Mouse (Mus musculus) left cerebral cortex, postnatal 25 days (tissue): ENCODE data around the gene Fbxo5. TPM values are rescaled to one million over a fixed set of nuclear protein-coding genes. Genes with fewer than 3 reads are reported as not detected.
A peak's percentile ranks its signal among the peaks of the same experiment; 100 is the strongest.

Source experiments
- DNase-seq, 2 experiments: peaks; one replicate each; pipeline ENCODE4 v3.0.0; 2022; ENCODE audit warnings: low spot score in 2 of 2, mixed read lengths in 1 of 2
- intact Hi-C: fragments of 180-260 bp; cut with DNase I; formaldehyde crosslinking; loops from one replicate; pipeline ENCODE4 v1.15.1; 2025
- total RNA-seq, 2 experiments: library from RNA; stranded (reverse); gene quantifications; 2 replicates each; pipeline ENCODE4 v1.2.3; 2021

Fbxo5 gene
- total RNA-seq = under 1 TPM; 0.78 to 0.89 TPM

- intact Hi-C loops = loop anchor here (1.0 kb wide), 1 partner anchor 19 kb away; no protein-coding TSS in a partner anchor
- DNase-seq = peak; percentile 98 to 99
Measured at GRCm38 (mm10) chr10:5805243-5805730, at the start of gene Fbxo5. TSS of gene Fbxo5 (minus strand) at chr10:5805600.

GRCm38 (mm10) chr10:5853290-5853868 lies 48.0 kb upstream of the Fbxo5 start:
- intact Hi-C loops = loop anchor here (5.0 kb wide), 1 partner anchor 69 kb away; the partner anchor contains the start of gene Rgs17
- DNase-seq = peak in 1 of 2 experiments; percentile 64

- intact Hi-C loops = loop anchor here (5.0 to 10.0 kb wide), 4 partner anchors 188 to 1040 kb away; no protein-coding TSS in a partner anchor
- DNase-seq = peak in 1 of 2 experiments; percentile 31
Measured at GRCm38 (mm10) chr10:5846939-5847338, 41.5 kb upstream of the Fbxo5 start.

- intact Hi-C loops = loop anchor here (10.0 kb wide), 2 partner anchors 193 to 853 kb away; no protein-coding TSS in a partner anchor
- peak in 1 of 2 experiments; percentile 50 for DNase-seq
Measured at GRCm38 (mm10) chr10:5841369-5841768, 36.0 kb upstream of the Fbxo5 start.

- intact Hi-C loops = no loop called here
- no peak for DNase-seq
Measured at GRCm38 (mm10) chr10:5826336-5827025, 21.1 kb upstream of the Fbxo5 start.

- intact Hi-C loops = loop anchor here (1.0 kb wide), 1 partner anchor 19 kb away; the partner anchor contains the start of gene Fbxo5
- DNase-seq = peak; percentile 41 to 85
Measured at GRCm38 (mm10) chr10:5824779-5825178, 19.4 kb upstream of the Fbxo5 start.

GRCm38 (mm10) chr10:5823740-5824491 lies 18.5 kb upstream of the Fbxo5 start, which contains the start of gene Mtrf1l:
TSS of gene Mtrf1l (minus strand) at chr10:5823910.
- intact Hi-C loops = loop anchor here (1.0 kb wide), 1 partner anchor 19 kb away; the partner anchor contains the start of gene Fbxo5
- DNase-seq = peak; percentile 92 to 96

- intact Hi-C loops = no loop called here
- DNase-seq = no peak
Measured at GRCm38 (mm10) chr10:5823291-5823739, 17.9 kb upstream of the Fbxo5 start.

- intact Hi-C loops = no loop called here
- DNase-seq = no peak
Measured at GRCm38 (mm10) chr10:5818772-5819171, 13.4 kb upstream of the Fbxo5 start.

- intact Hi-C loops = no loop called here
- no peak for DNase-seq
Measured at GRCm38 (mm10) chr10:5815968-5816367, 10.6 kb upstream of the Fbxo5 start.

GRCm38 (mm10) chr10:5813724-5814123 lies 8.3 kb upstream of the Fbxo5 start:
- intact Hi-C loops = no loop called here
- DNase-seq = no peak

- intact Hi-C loops = no loop called here
- no peak for DNase-seq
Measured at GRCm38 (mm10) chr10:5807683-5808082, 2.3 kb upstream of the Fbxo5 start.

GRCm38 (mm10) chr10:5806996-5807395 lies 1.6 kb upstream of the Fbxo5 start:
- DNase-seq = no peak
- intact Hi-C loops = no loop called here

- intact Hi-C loops = no loop called here
Measured at GRCm38 (mm10) chr10:5806416-5806815, 1.0 kb upstream of the Fbxo5 start.

GRCm38 (mm10) chr10:5805731-5806307 lies 419 bp upstream of the Fbxo5 start:
- intact Hi-C loops = loop anchor here (1.0 kb wide), 1 partner anchor 18 kb away; no protein-coding TSS in a partner anchor

More at GRCm38 (mm10) chr10:5806416-5806815, 1.0 kb upstream of the Fbxo5 start:
- peak; percentile 9 to 31 for DNase-seq

GRCm38 (mm10) chr10:5804691-5805156 lies 676 bp downstream of the Fbxo5 start:
- no peak for DNase-seq
- intact Hi-C loops = loop anchor here (1.0 kb wide), 1 partner anchor 20 kb away; no protein-coding TSS in a partner anchor

More at GRCm38 (mm10) chr10:5805731-5806307, 419 bp upstream of the Fbxo5 start:
- peak; percentile 90 to 97 for DNase-seq

GRCm38 (mm10) chr10:5803739-5804138 lies 1.7 kb downstream of the Fbxo5 start:
- DNase-seq = no peak
- intact Hi-C loops = no loop called here

- intact Hi-C loops = no loop called here
- DNase-seq = no peak
Measured at GRCm38 (mm10) chr10:5802866-5803265, 2.5 kb downstream of the Fbxo5 start.

- intact Hi-C loops = no loop called here
- no peak for DNase-seq
Measured at GRCm38 (mm10) chr10:5800490-5800889, 4.9 kb downstream of the Fbxo5 start.
